Mouse (Mus musculus): Measurements from ENCODE around the gene Erg28.
A peak's percentile ranks its signal among the peaks of the same experiment; 100 is the strongest.

Erg28 gene

GRCm38 (mm10) chr12:85824438-85825264 lies at the start of gene Erg28, which contains the start of gene Ttll5:
Erg28 (minus strand) TSS chr12:85824550.
Ttll5 (plus strand) TSS chr12:85824659.
- peak; percentile 97 for DNase-seq (ENCODE audit: low spot score in 2 of 2)

- DNase-seq (ENCODE audit: low spot score in 2 of 2): peak; percentile 21 to 51
Observed at GRCm38 (mm10) chr12:85869423-85869822, 45.1 kb upstream of the Erg28 start.

GRCm38 (mm10) chr12:85867125-85867524 lies 42.8 kb upstream of the Erg28 start:
- DNase-seq (ENCODE audit: low spot score in 2 of 2): no peak

GRCm38 (mm10) chr12:85866624-85867023 lies 42.3 kb upstream of the Erg28 start:
- DNase-seq (ENCODE audit: low spot score in 2 of 2): no peak

GRCm38 (mm10) chr12:85865526-85865925 lies 41.2 kb upstream of the Erg28 start:
- DNase-seq (ENCODE audit: low spot score in 2 of 2): no peak

GRCm38 (mm10) chr12:85862514-85862913 lies 38.2 kb upstream of the Erg28 start:
- no peak for DNase-seq (ENCODE audit: low spot score in 2 of 2)

GRCm38 (mm10) chr12:85859511-85860189 lies 35.3 kb upstream of the Erg28 start:
- DNase-seq (ENCODE audit: low spot score in 2 of 2): no peak

- DNase-seq (ENCODE audit: low spot score in 2 of 2): no peak
Observed at GRCm38 (mm10) chr12:85859111-85859510, 34.8 kb upstream of the Erg28 start.

- no peak for DNase-seq (ENCODE audit: low spot score in 2 of 2)
Observed at GRCm38 (mm10) chr12:85857300-85857699, 33.0 kb upstream of the Erg28 start.

- DNase-seq (ENCODE audit: low spot score in 2 of 2): no peak
Observed at GRCm38 (mm10) chr12:85854271-85854670, 29.9 kb upstream of the Erg28 start.

- no peak for DNase-seq (ENCODE audit: low spot score in 2 of 2)
Observed at GRCm38 (mm10) chr12:85853836-85854235, 29.5 kb upstream of the Erg28 start.

GRCm38 (mm10) chr12:85850661-85851060 lies 26.3 kb upstream of the Erg28 start:
- no peak for DNase-seq (ENCODE audit: low spot score in 2 of 2)

GRCm38 (mm10) chr12:85848164-85848958 lies 24.0 kb upstream of the Erg28 start:
- DNase-seq (ENCODE audit: low spot score in 2 of 2): peak in 1 of 2 experiments; percentile 58

- no peak for DNase-seq (ENCODE audit: low spot score in 2 of 2)
Observed at GRCm38 (mm10) chr12:85839371-85840000, 15.1 kb upstream of the Erg28 start.

GRCm38 (mm10) chr12:85837765-85838164 lies 13.4 kb upstream of the Erg28 start:
- no peak for DNase-seq (ENCODE audit: low spot score in 2 of 2)

- DNase-seq (ENCODE audit: low spot score in 2 of 2): no peak
Observed at GRCm38 (mm10) chr12:85834543-85834942, 10.2 kb upstream of the Erg28 start.

GRCm38 (mm10) chr12:85830691-85831090 lies 6.3 kb upstream of the Erg28 start:
- no peak for DNase-seq (ENCODE audit: low spot score in 2 of 2)

GRCm38 (mm10) chr12:85829866-85830265 lies 5.5 kb upstream of the Erg28 start:
- no peak for DNase-seq (ENCODE audit: low spot score in 2 of 2)

- no peak for DNase-seq (ENCODE audit: low spot score in 2 of 2)
Observed at GRCm38 (mm10) chr12:85828856-85829255, 4.5 kb upstream of the Erg28 start.

GRCm38 (mm10) chr12:85825822-85826221 lies 1.5 kb upstream of the Erg28 start:
- DNase-seq (ENCODE audit: low spot score in 2 of 2): no peak

- no peak for DNase-seq (ENCODE audit: low spot score in 2 of 2)
Observed at GRCm38 (mm10) chr12:85825361-85825760, 1.0 kb upstream of the Erg28 start.

- DNase-seq (ENCODE audit: low spot score in 2 of 2): no peak
Observed at GRCm38 (mm10) chr12:85822051-85822450, 2.3 kb downstream of the Erg28 start.

Data from frontal cortex, postnatal 36 days (tissue).